Mouse (Mus musculus) megakaryocyte progenitor cell, adult 5-6 weeks (primary cell): Measurements from ENCODE around the gene Cldn34d. TPM values are rescaled to one million over a fixed set of nuclear protein-coding genes. Genes with fewer than 3 reads are reported as not detected.

ENCODE experiments used
- ATAC-seq: replicated peaks from 2 replicates; pipeline ENCODE4 v1.8.0; 2016; ENCODE audit warnings: mild to moderate bottlenecking, moderate TSS enrichment, inconsistent platforms; ENCODE audit not compliant: poor library complexity
- total RNA-seq, 2 experiments: library from RNA; stranded (forward) in 1 of 2; stranded (reverse) in 1 of 2; fragments of 157-497, 149-512 nt in 1 of 2; fragments of 200-1000 nt in 1 of 2; gene quantifications; 2 replicates each; pipeline versions ENCODE4 v1.2.3 to v1.2.4; 2015 to 2017

Gene Cldn34d
- total RNA-seq (2015) (not detected in 2 replicates), total RNA-seq (2017) (not detected in 2 replicates)

GRCm38 (mm10) chrX:76602824-76603223 is at the start of gene Cldn34d:
Gene Cldn34d (minus strand): TSS chrX:76602924.
- ATAC-seq = no peak

GRCm38 (mm10) chrX:76598459-76599206 is 4.1 kb downstream of the Cldn34d start:
- ATAC-seq = peak; percentile 100

Other genes starting within 250 kb of the Cldn34d start
- not detected in 2 replicates for gene Cldn34b4, start 209.6 kb downstream of the Cldn34d start, total RNA-seq (2015)
- not detected in 2 replicates for gene Cldn34b4, start 209.6 kb downstream of the Cldn34d start, total RNA-seq (2017)